Mouse (Mus musculus) testis, adult 2 months (tissue): ENCODE results near the gene Acad10. TPM values are rescaled to one million over a fixed set of nuclear protein-coding genes. Genes with fewer than 3 reads are reported as not detected.

Source experiments
- H3K27ac ChIP-seq: fragments of 200-500 bp; 2 replicates; pipeline ENCODE4 v1.5.1; 2012; ENCODE audit warnings: low read depth, low read length; ENCODE audit not compliant: control insufficient read depth, insufficient read depth
- H3K27me3 ChIP-seq: fragments of 200-500 bp; 2 replicates; pipeline ENCODE4 v1.6.1; 2012; ENCODE audit warnings: mild to moderate bottlenecking, low read length, moderate library complexity; ENCODE audit not compliant: control insufficient read depth, insufficient read depth
- H3K36me3 ChIP-seq: fragments of 200-500 bp; 2 replicates; pipeline ENCODE4 v1.6.1; 2012; ENCODE audit warnings: mild to moderate bottlenecking, low read length; ENCODE audit not compliant: control insufficient read depth, insufficient read depth
- H3K4me1 ChIP-seq: fragments of 200-500 bp; 2 replicates; pipeline ENCODE4 v1.6.1; 2012; ENCODE audit warnings: low read length; ENCODE audit not compliant: control insufficient read depth, insufficient read depth
- H3K4me3 ChIP-seq: fragments of 200-500 bp; 2 replicates; pipeline ENCODE4 v1.5.1; 2012; ENCODE audit warnings: low read depth, mild to moderate bottlenecking, low read length, moderate library complexity, mixed read lengths; ENCODE audit not compliant: control insufficient read depth
- CTCF ChIP-seq: fragments of 200-500 bp; IDR thresholded peaks from 2 replicates; pipeline ENCODE4 v1.5.1; 2012; ENCODE audit warnings: low read depth, mild to moderate bottlenecking, inconsistent platforms, low read length, moderate library complexity; ENCODE audit not compliant: control insufficient read depth, insufficient read depth, insufficient replicate concordance
- POLR2A ChIP-seq: fragments of 200-500 bp; IDR thresholded peaks from 2 replicates; pipeline ENCODE4 v1.6.1; 2012; ENCODE audit warnings: low read depth, mild to moderate bottlenecking, inconsistent platforms, low read length, moderate library complexity; ENCODE audit not compliant: control insufficient read depth
- polyA plus RNA-seq: library from polyadenylated mRNA; depleted of rRNA; stranded (reverse); fragments of >200 nt; gene quantifications from 2 replicates; pipeline ENCODE4 v1.2.3, GENCODE M21; 2012; rRNA removed

Acad10 gene
- polyA plus RNA-seq, 1 experiment, result 5.7 TPM

DNA sequence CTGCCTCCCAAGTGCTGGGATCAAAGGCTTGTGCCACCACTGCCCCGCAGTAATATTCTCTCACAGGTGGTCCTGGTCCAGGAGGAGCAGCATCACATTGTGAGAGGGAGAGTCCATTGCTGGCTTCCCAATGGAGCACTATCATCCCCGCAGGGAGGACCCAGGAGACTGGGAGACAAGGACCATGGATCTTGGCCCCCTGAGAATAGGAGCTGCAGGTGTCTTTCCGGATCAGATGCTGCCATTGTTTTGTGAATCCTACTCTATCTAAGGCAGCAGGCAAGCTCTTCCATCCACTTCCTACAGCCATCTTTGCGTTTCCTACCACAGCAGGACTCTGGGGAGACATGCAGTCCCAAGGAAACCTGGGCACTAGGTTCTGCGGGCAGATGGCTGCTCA is 74.6 kb downstream of the Acad10 start:
- Histone ChIP-seq H3K27ac (no peak overlapping the region), H3K4me1 (peaks cover 18% of the 10 kb centered on the region), H3K27me3 (no peaks in the 10 kb centered on the region), H3K4me3 (no peak overlapping the region), H3K36me3 (no peaks in the 10 kb centered on the region)
- no peak for TF ChIP-seq CTCF
- TF ChIP-seq POLR2A, result no peak

DNA sequence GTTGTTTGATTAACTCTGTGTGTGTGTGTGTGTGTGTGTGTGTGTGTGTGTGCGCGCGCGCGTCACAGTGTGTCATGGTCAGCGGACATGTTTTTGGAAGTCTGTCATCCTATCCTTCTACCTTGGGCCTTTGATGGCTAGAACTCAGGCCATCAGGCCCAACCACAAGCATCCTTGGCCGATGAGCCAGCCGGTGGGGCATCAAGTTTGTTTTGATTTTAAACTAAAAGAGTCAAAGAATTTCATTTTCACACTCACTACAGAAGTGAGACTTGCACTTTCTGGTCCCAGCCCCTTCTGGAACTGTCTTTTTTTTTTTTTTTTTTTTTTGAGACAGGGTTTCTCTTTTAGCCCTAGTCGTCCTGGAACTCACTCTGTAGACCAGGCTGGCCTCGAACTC is 75.3 kb downstream of the Acad10 start:
- Histone ChIP-seq H3K4me1 (peaks cover 18% of the 10 kb centered on the region), H3K27ac (peak overlapping the region; percentile 13; the same call in 1 of the 2 replicates), H3K4me3 (no peak overlapping the region), H3K27me3 (no peaks in the 10 kb centered on the region), H3K36me3 (no peaks in the 10 kb centered on the region)
- TF ChIP-seq POLR2A (no peak), CTCF (no peak)

DNA sequence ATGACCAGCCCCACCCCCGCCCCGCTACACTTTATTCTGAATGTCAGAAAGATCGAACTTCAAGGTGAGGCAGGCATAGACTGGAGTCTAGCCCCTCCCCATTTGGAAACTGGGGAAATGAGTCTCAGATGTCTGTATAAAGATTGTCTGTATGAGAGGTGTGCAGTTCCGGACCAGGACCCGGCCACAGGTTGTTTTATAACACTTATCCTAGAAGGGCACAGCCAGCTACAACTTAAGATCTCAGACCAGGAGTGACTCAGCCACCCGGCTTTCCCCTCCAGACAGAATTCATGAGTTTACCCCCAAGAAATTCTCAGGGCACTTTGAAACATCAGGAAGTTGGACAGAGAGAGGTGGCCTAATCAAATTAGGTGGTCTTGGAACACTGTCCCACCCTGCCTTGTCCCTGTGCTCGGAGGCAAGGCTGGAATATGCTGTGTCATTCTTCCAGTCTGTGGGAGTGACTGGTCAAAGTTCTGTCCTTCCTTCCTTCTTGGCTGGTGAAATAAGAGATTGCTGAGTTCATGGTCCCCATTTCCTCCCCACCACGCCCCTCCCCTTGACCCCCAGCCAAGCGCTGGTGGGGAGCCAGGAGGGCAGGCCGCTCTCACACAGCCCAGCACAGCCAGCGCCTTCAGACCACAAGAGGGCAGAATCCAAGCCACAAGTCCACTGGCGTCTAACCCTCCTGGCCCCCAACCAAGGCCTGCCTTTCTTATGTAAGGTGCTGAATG is 76.4 kb downstream of the Acad10 start:
- Histone ChIP-seq H3K27ac (peak overlapping the region; percentile 75; the same call in 1 of the 2 replicates), H3K27me3 (no peaks in the 10 kb centered on the region), H3K36me3 (no peaks in the 10 kb centered on the region), H3K4me1 (peaks cover 18% of the 10 kb centered on the region), H3K4me3 (no peak overlapping the region)
- TF ChIP-seq CTCF (peak; percentile 45; the same call in 1 of the 2 replicates), POLR2A (no peak)

DNA sequence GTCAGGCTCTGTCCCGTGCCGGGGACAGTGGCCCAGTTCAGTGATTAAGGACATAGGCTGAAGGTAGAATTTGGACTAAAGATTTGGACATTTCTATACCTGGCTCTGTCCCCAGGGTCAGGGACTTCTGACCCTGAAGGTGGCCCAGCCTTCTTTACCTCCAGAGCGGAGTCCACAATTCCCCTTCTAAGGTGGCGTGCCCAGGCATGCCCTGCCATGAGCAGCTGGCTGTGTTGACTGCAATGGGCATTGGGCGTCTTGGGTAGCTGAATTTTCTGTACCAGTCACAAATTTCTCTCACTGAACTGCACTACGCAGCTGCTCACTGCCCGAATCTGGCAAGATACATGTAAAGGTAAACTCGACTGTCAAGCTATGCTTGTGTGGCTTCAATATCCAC is 78.4 kb downstream of the Acad10 start:
- TF ChIP-seq POLR2A (no peak), CTCF (no peak)
- Histone ChIP-seq H3K36me3 (no peaks in the 10 kb centered on the region), H3K27ac (no peak overlapping the region), H3K4me1 (peaks cover 13% of the 10 kb centered on the region), H3K4me3 (no peak overlapping the region), H3K27me3 (no peaks in the 10 kb centered on the region)

DNA sequence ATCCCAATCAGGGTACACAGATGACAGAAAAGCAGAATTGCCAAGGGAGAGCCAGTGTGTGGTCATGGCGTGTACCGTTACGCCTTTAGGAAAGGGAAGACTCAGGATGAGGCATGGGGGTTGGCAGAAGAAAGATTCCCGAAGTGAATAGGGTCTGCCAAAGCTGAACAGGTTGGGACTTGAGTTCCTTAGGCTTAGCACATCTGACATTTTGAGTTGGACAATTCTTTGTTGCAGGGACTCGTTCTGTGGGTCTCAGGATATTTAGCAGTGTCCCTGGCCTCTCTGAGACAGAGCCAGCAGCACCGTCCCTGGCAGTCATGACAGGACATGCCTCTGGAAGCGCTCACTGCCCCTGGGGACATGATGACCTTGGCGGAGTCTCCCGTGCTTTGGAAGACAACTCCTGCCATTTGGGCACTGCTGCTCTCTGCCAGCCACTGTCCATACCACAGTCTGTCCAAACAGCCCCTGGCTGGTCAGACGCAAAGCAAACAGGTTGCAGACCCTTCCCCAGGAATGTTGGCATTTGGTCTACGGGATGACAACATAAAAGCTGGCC is 83.3 kb downstream of the Acad10 start:
- H3K27ac ChIP-seq, result no peak overlapping the region
- no peak overlapping the region for H3K4me3 ChIP-seq
- no peaks in the 10 kb centered on the region for H3K4me1 ChIP-seq
- no peaks in the 10 kb centered on the region for H3K27me3 ChIP-seq
- H3K36me3 ChIP-seq, result no peaks in the 10 kb centered on the region
- no peak for TF ChIP-seq POLR2A

DNA sequence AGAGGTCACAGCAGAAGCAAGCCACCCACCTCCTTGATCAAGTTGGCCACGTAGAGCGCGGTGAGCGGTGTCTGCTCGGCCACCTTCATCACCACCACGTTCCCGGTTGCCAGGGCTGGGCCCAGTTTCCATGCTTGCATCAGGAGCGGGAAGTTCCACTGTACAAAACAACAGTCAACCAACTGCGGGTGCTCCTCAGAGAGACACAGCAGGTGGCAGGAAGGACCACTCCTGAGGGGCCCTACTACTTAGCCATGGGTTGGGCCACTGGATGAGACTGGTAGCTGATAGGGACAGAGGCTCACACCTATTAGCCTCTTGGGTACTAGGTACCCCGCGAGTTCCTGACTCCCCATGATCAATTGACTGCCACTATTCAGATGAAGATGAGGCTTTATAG is 84.4 kb downstream of the Acad10 start:
- Histone ChIP-seq H3K27me3 (no peaks in the 10 kb centered on the region), H3K4me3 (no peak overlapping the region), H3K4me1 (no peaks in the 10 kb centered on the region), H3K27ac (no peak overlapping the region), H3K36me3 (no peaks in the 10 kb centered on the region)
- TF ChIP-seq POLR2A, result no peak
- TF ChIP-seq CTCF, result no peak

DNA sequence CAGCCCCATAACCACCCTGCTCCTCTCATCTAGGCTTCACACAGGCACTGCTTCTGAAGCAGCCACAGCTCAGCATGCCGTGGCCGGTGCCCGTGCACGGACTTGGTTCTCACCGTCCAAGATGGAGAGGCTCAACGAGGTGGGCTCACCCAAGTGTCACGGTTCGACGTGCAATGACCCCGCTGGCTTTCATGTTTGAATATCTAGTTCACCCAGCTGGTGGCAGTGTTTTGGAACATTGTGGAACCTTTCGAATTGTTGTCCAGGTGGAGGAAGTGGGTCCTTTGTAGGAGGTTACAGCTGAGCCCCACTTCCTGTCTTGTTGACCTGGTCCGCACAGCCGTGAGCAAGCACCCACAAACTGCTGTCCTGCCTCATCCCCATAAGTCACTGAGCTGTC is 86.2 kb downstream of the Acad10 start:
- H3K27me3 ChIP-seq, result no peaks in the 10 kb centered on the region
- H3K36me3 ChIP-seq, result no peaks in the 10 kb centered on the region
- TF ChIP-seq POLR2A (no peak), CTCF (no peak)

More for the DNA sequence above, 86.2 kb downstream of the Acad10 start:
- Histone ChIP-seq H3K27ac (no peak overlapping the region), H3K4me1 (no peaks in the 10 kb centered on the region), H3K4me3 (no peak overlapping the region)

Other genes starting within 250 kb of the Acad10 start
- gene Tmem116, start 208.6 kb downstream of the Acad10 start, polyA plus RNA-seq, result 60.5 and 63.9 TPM in 2 replicates
- 81.3 and 102 TPM in 2 replicates for gene Erp29, start 208.0 kb downstream of the Acad10 start, polyA plus RNA-seq
- gene Adam1b, start 157.1 kb downstream of the Acad10 start, polyA plus RNA-seq, result 79.7 and 85.1 TPM in 2 replicates
- 138 and 140 TPM in 2 replicates for gene Adam1a, start 115.0 kb downstream of the Acad10 start, polyA plus RNA-seq
- gene Gm42878, start 115.0 kb downstream of the Acad10 start, polyA plus RNA-seq, result 0.14 TPM in 1 of 2 replicates, not detected in the other
- gene Mapkapk5, start 114.6 kb downstream of the Acad10 start, polyA plus RNA-seq, result 21.9 and 28.4 TPM in 2 replicates
- 154 and 177 TPM in 2 replicates for gene Aldh2, start 66.7 kb downstream of the Acad10 start, polyA plus RNA-seq
- 3.3 and 3.9 TPM in 2 replicates for gene Acad12, start 41.6 kb downstream of the Acad10 start, polyA plus RNA-seq
- 116 and 128 TPM in 2 replicates for gene Brap, start within 50 bp of the Acad10 start, polyA plus RNA-seq
- 150 and 166 TPM in 2 replicates for gene Atxn2, start 50.8 kb upstream of the Acad10 start, polyA plus RNA-seq
- 95.0 and 105 TPM in 2 replicates for gene Sh2b3, start 177.1 kb upstream of the Acad10 start, polyA plus RNA-seq
- 9.9 and 11.6 TPM in 2 replicates for gene Pheta1, start 188.5 kb upstream of the Acad10 start, polyA plus RNA-seq